Mouse (Mus musculus) limb, embryonic 10.5 days (tissue): ENCODE data around the gene Vmn1r121. TPM values are rescaled to one million over a fixed set of nuclear protein-coding genes. Genes with fewer than 3 reads are reported as not detected.
"Not testable (repeated sequence)": the region's sequence is repeated elsewhere in the genome, so short reads cannot be mapped to it uniquely, and the experiment has no call there.

Source experiments
- DNase-seq: peaks from one replicate; pipeline ENCODE4 v3.0.0-alpha.2; 2017; ENCODE audit warnings: low spot score
- H3K27ac ChIP-seq: fragments of 300-500 bp; sonication (generic); 2 replicates; pipeline ENCODE4 v1.5.1; 2016; ENCODE audit warnings: mild to moderate bottlenecking
- H3K27me3 ChIP-seq: fragments of 300-500 bp; sonication (generic); 2 replicates; pipeline ENCODE4 v1.6.1; 2016; ENCODE audit warnings: low read depth, mild to moderate bottlenecking; ENCODE audit not compliant: poor library complexity, severe bottlenecking
- H3K36me3 ChIP-seq: fragments of 300-500 bp; sonication (generic); 2 replicates; pipeline ENCODE4 v1.6.1; 2016; ENCODE audit warnings: mild to moderate bottlenecking, moderate library complexity
- H3K4me1 ChIP-seq: fragments of 300-500 bp; sonication (generic); 2 replicates; pipeline ENCODE4 v1.6.1; 2016
- H3K4me3 ChIP-seq: fragments of 300-500 bp; sonication (generic); 2 replicates; pipeline ENCODE4 v1.5.1; 2016; ENCODE audit warnings: mild to moderate bottlenecking, moderate library complexity
- H3K9me3 ChIP-seq: fragments of 300-500 bp; sonication (generic); replicated peaks from 2 replicates; pipeline ENCODE4 v1.6.1; 2016; ENCODE audit warnings: mild to moderate bottlenecking
- WGBS: fragments of 180-500 bp; shearing (Covaris S2); methylation state at CpG from one replicate; pipeline ENCODE4 v1.1.7; 2016; 5-methylcytosine and 5-hydroxymethylcytosine counted together
- polyA plus RNA-seq: library from polyadenylated mRNA; unstranded; fragments of >200 nt; fragmentation: Nextera tagmentation; extraction: Ambion mirVana; gene quantifications from 2 replicates; pipeline ENCODE4 v1.2.1, GENCODE M21; 2016

Gene Vmn1r121
- polyA plus RNA-seq = not detected in 2 replicates

- DNase-seq, H3K27me3 ChIP-seq, H3K27ac ChIP-seq, H3K36me3 ChIP-seq, H3K4me1 ChIP-seq, H3K9me3 ChIP-seq, H3K4me3 ChIP-seq: not testable (repeated sequence)
- 86% methylated on average over 5 of the region's 5 CpGs for WGBS
These were observed at the start of gene Vmn1r121 for GRCm38 (mm10) chr7:21098413-21098812. Gene Vmn1r121 (minus strand): TSS chr7:21098513.

- not testable (repeated sequence) for H3K4me3 ChIP-seq, H3K4me1 ChIP-seq, H3K36me3 ChIP-seq, H3K9me3 ChIP-seq, H3K27me3 ChIP-seq, DNase-seq, H3K27ac ChIP-seq
- WGBS = 66% methylated on average over 2 of the region's 3 CpGs
These were observed 35.7 kb upstream of the Vmn1r121 start, which contains the start of gene Vmn1r122 for GRCm38 (mm10) chr7:21134028-21134427. Gene Vmn1r122 (minus strand): TSS chr7:21134128.

- 89% methylated on average over 1 of the region's 1 CpGs for WGBS
These were observed 44.6 kb downstream of the Vmn1r121 start, which contains the start of gene Vmn1r120 for GRCm38 (mm10) chr7:21053684-21054083. Gene Vmn1r120 (minus strand): TSS chr7:21053784.

More at GRCm38 (mm10) chr7:21053684-21054083, 44.6 kb downstream of the Vmn1r121 start, which contains the start of gene Vmn1r120:
- not testable (repeated sequence) for H3K27me3 ChIP-seq, H3K27ac ChIP-seq, H3K9me3 ChIP-seq, H3K4me1 ChIP-seq, H3K4me3 ChIP-seq, DNase-seq, H3K36me3 ChIP-seq

Other genes with a start within 250 kb of the Vmn1r121 start
- not detected in 2 replicates for gene Vmn1r116, start 226.3 kb downstream of the Vmn1r121 start, polyA plus RNA-seq
- not detected in 2 replicates for gene Vmn1r117, start 214.4 kb downstream of the Vmn1r121 start, polyA plus RNA-seq
- gene Vmn1r118, start 186.2 kb downstream of the Vmn1r121 start, polyA plus RNA-seq = not detected in 2 replicates
- not detected in 2 replicates for gene Vmn1r119, start 86.1 kb downstream of the Vmn1r121 start, polyA plus RNA-seq
- gene Vmn1r120, start 44.7 kb downstream of the Vmn1r121 start, polyA plus RNA-seq = not detected in 2 replicates
- not detected in 2 replicates for gene Vmn1r122, start 35.6 kb upstream of the Vmn1r121 start, polyA plus RNA-seq
- gene Vmn1r123, start 63.7 kb upstream of the Vmn1r121 start, polyA plus RNA-seq = not detected in 2 replicates
- not detected in 2 replicates for gene Gm5157, start 91.9 kb upstream of the Vmn1r121 start, polyA plus RNA-seq
- gene Vmn1r124, start 162.1 kb upstream of the Vmn1r121 start, polyA plus RNA-seq = not detected in 2 replicates
- not detected in 2 replicates for gene Vmn1r125, start 173.7 kb upstream of the Vmn1r121 start, polyA plus RNA-seq
- gene Vmn1r126, start 203.0 kb upstream of the Vmn1r121 start, polyA plus RNA-seq = not detected in 2 replicates
- gene Vmn1r127, start 221.3 kb upstream of the Vmn1r121 start, polyA plus RNA-seq = not detected in 2 replicates